Mouse (Mus musculus): Measurements from ENCODE around the gene Slco3a1. TPM values are rescaled to one million over a fixed set of nuclear protein-coding genes. Genes with fewer than 3 reads are reported as not detected.

Gene Slco3a1
- polyA plus RNA-seq, 1 experiment: 66.6 TPM

DNA sequence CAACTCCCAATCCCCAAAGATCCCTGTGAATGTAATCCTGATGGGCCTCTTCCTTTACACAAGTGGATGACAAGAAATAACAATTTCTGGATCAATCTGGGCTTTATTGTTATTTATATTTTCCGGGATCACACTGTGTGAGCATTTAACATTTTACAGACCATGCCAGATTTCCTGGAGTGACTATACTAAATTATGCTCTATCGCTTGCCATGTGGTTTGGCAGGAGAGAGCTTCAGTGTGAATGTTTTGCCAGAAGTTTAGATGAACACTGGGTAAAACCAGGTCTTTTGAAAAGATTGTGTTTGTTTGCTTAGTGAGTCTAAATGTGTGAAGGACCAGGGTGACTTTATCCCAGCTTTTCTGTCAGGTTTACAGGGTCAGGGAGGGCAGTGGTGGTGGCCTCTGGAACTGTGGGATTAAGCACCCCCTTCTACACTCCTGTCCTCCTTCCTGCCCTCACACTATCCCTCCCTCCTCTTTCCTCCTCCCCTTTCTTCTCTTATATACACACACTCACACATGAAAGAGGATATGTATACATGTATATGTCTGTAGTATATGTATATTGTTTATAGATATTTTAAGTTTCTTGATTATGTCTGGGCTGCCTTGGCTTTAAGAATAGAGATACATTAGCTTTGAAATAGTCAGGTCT is 287.9 kb downstream of the Slco3a1 start:
- 9% methylated on average over 2 of the region's 2 CpGs for WGBS
- peak in 1 of 2 experiments; percentile 9 for DNase-seq

DNA sequence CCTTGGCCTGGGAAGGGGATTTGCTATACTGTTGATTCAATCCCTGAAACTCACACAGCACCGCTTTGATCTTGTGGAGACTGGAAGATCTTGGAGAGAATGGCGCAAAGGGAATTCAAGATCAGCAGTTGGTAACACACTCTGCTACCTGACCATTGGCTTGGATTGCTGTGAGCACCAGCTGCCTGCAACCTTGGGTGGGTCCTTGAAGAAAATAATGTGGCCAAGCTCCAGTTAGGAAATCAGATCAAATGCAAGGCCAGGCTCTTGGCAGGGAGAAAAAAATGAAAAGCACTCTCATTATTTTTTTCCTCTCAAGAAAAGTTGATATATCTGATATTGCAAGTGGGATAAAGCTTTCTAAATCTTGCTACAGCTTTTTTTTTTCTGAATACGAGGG is 298.3 kb downstream of the Slco3a1 start:
- no peak overlapping the region for H3K27ac ChIP-seq (ENCODE audit: insufficient read depth, low read length)
- no peaks in the 10 kb centered on the region for H3K27me3 ChIP-seq (ENCODE audit: control insufficient read depth, insufficient read depth, low read length)
- H3K4me1 ChIP-seq (ENCODE audit: control insufficient read depth, insufficient read depth, low read length): no peaks in the 10 kb centered on the region
- WGBS: 68% methylated on average over 3 of the region's 3 CpGs
- H3K4me3 ChIP-seq (replicated peaks; ENCODE audit: insufficient read depth, low read depth, low read length): no peak overlapping the region
- DNase-seq: no peak
- TF ChIP-seq POLR2A (IDR thresholded peaks at IDR 0.05; ENCODE audit: borderline replicate concordance, insufficient read depth, low read length): no peak
- TF ChIP-seq CTCF (IDR thresholded peaks at IDR 0.05; ENCODE audit: borderline replicate concordance, insufficient read depth, low read depth, low read length): no peak

More for the DNA sequence above, 287.9 kb downstream of the Slco3a1 start:
- H3K27ac ChIP-seq (ENCODE audit: insufficient read depth, low read length): no peak overlapping the region
- H3K4me1 ChIP-seq (ENCODE audit: control insufficient read depth, insufficient read depth, low read length): no peaks in the 10 kb centered on the region
- H3K4me3 ChIP-seq (replicated peaks; ENCODE audit: insufficient read depth, low read depth, low read length): no peak overlapping the region
- no peak for TF ChIP-seq POLR2A (IDR thresholded peaks at IDR 0.05; ENCODE audit: borderline replicate concordance, insufficient read depth, low read length)
- no peak for TF ChIP-seq CTCF (IDR thresholded peaks at IDR 0.05; ENCODE audit: borderline replicate concordance, insufficient read depth, low read depth, low read length)
- no peaks in the 10 kb centered on the region for H3K27me3 ChIP-seq (ENCODE audit: control insufficient read depth, insufficient read depth, low read length)

DNA sequence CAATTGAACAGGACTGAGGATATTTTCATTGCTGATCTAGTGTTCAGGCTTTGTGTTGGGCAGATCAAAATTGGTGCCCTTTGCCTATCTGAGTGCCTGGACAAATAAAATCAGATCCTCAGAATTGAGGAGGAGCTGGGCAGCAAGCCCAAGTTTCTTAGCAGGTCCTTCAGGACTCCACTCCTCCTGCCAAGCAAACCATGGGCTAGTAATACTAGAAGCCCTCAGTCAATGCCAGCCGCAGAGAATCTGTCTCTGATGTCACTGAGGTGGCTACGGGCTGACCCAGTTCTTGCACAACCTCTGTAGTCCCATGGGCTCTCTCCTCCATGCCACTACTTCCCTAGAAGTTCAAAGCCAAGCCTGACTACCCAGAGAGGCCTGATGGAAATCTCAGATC is 302.5 kb downstream of the Slco3a1 start:
- 21% methylated on average over 2 of the region's 2 CpGs for WGBS
- no peak overlapping the region for H3K4me3 ChIP-seq (replicated peaks; ENCODE audit: insufficient read depth, low read depth, low read length)
- H3K27me3 ChIP-seq (ENCODE audit: control insufficient read depth, insufficient read depth, low read length): no peaks in the 10 kb centered on the region
- TF ChIP-seq CTCF (IDR thresholded peaks at IDR 0.05; ENCODE audit: borderline replicate concordance, insufficient read depth, low read depth, low read length) (no peak), POLR2A (IDR thresholded peaks at IDR 0.05; ENCODE audit: borderline replicate concordance, insufficient read depth, low read length) (no peak)
- DNase-seq: no peak
- H3K4me1 ChIP-seq (ENCODE audit: control insufficient read depth, insufficient read depth, low read length): no peaks in the 10 kb centered on the region
- no peak overlapping the region for H3K27ac ChIP-seq (ENCODE audit: insufficient read depth, low read length)

DNA sequence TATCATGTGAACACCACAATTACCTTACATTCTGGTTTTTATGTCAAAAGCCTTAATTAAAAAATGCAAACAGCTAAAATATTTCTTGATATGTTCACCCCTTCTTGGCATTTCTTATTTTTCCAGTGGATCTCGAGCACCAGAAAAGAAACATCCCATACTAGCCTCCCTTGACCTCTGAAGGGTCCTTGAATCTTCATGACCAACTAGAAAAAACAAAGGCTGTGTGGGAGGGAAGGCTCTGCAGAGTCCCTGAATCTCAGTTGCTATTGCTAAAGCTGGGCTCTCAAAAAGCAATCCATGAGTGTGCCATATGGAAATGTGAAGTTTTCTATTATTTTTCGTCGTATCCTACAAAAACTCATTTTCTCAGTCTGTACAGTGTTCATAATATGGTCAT is 313.3 kb downstream of the Slco3a1 start:
- no peaks in the 10 kb centered on the region for H3K27me3 ChIP-seq (ENCODE audit: control insufficient read depth, insufficient read depth, low read length)
- H3K4me3 ChIP-seq (replicated peaks; ENCODE audit: insufficient read depth, low read depth, low read length): no peak overlapping the region
- 86% methylated on average over 3 of the region's 3 CpGs for WGBS
- no peak for DNase-seq
- TF ChIP-seq CTCF (IDR thresholded peaks at IDR 0.05; ENCODE audit: borderline replicate concordance, insufficient read depth, low read depth, low read length) (no peak), POLR2A (IDR thresholded peaks at IDR 0.05; ENCODE audit: borderline replicate concordance, insufficient read depth, low read length) (no peak)
- no peaks in the 10 kb centered on the region for H3K4me1 ChIP-seq (ENCODE audit: control insufficient read depth, insufficient read depth, low read length)
- H3K27ac ChIP-seq (ENCODE audit: insufficient read depth, low read length): no peak overlapping the region

DNA sequence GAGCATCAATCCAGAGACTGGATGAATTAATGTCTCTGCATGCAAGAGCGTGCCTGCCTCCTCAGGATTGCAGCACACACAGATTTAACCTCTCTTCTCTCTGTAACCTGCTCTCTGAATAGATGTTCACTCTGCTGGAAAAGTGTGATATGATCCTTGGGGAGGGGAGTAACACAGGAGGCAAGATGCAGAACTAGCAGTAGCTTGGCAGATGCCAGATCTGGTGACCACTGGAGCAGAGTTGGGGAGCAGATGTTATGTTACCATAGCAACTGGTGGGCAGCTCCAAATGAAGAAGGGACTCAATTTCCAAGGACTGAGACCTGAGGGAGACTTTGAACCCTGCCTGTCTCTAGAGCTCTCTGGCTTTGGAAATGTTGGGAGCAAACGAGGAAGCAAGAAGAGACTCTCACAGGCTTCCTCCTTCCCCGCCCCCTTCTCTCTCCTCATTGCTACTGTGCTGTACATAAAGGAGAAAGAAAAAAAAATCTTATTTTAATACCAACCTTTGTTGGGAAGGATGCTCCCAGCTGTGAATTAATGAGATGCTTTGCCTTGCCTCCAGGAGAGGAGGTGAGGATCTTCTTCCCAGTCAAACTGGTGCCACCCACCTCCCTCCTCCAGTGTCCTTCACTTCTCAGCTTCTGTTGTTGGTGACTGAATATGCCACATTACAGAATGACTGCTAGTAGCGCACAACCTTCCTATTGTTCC is 314.0 kb downstream of the Slco3a1 start:
- DNase-seq: no peak
- 52% methylated on average over 4 of the region's 4 CpGs for WGBS
- TF ChIP-seq CTCF (IDR thresholded peaks at IDR 0.05; ENCODE audit: borderline replicate concordance, insufficient read depth, low read depth, low read length) (no peak), POLR2A (IDR thresholded peaks at IDR 0.05; ENCODE audit: borderline replicate concordance, insufficient read depth, low read length) (no peak)
- no peaks in the 10 kb centered on the region for H3K4me1 ChIP-seq (ENCODE audit: control insufficient read depth, insufficient read depth, low read length)
- no peak overlapping the region for H3K27ac ChIP-seq (ENCODE audit: insufficient read depth, low read length)
- no peak overlapping the region for H3K4me3 ChIP-seq (replicated peaks; ENCODE audit: insufficient read depth, low read depth, low read length)
- H3K27me3 ChIP-seq (ENCODE audit: control insufficient read depth, insufficient read depth, low read length): no peaks in the 10 kb centered on the region

All from cerebellum, adult 2 months (tissue).